Comparison of ENCODE assay signal across 8 mouse cellular contexts in the genomic region with DNA sequence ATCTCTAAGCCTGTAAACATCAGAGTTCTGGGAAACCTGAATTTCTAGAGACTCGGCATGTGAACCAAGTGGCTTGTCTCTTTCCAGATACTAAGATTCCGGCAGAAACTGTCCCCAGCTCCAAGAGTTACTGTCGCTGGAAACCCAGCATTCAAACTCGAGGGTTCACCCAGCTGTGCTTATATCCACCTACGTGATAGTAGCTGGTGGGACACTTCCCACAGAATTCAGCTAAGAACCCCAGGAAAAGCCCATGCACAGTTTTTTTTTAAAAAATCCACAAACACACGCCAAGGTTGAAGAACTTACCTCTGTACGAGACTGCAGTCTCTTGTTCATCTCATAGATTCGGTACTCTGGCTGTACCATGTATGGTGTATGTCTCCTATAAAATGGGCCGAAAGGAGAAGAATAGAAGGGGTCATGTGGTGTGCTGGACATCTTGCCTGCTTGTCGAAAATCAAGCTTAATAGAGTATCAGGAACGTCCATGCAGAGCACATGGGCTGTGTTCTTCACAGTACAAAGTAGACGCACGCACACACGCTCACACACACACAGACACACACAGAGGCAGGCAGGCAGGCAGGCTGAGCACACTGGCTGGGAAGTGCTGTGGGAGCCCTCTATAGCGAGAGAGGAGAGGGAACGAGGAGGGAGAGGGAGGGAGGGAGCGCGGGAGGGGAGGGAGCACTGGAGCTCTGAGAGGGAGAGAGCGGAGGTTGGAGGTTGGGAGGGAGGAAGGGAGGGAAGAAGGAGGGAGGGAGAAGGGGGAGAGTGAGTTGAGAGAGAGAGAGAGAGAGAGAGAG. TPM values are rescaled to one million over a fixed set of nuclear protein-coding genes. Genes with fewer than 3 reads are reported as not detected.
DNase-seq lines count a peak whose midpoint lies in the region; ATAC-seq and TF ChIP-seq lines count a peak whose summit lies in the region.

A gene (minus strand): TSS at position 628 of the 808 bp plus-strand sequence.

- H3K9ac ChIP-seq in forebrain, postnatal 0 days = peak within 1 kb of the TSS; percentile 62
- H3K9ac ChIP-seq in liver, embryonic 12.5 days = peak within 1 kb of the TSS; percentile 7; the same call in 1 of the 2 replicates
- H3K9ac ChIP-seq in neural tube, embryonic 12.5 days = peak within 1 kb of the TSS; percentile 41; the same call in 1 of the 2 replicates

- 0 out of 2 replicates have a peak, but pooled peaks cover 3% of the 10 kb centered on the region for H3K4me1 ChIP-seq in forebrain, postnatal 0 days (ENCODE audit: insufficient read depth)
- H3K4me1 ChIP-seq in liver, embryonic 12.5 days = no peaks in the 10 kb centered on the region
- H3K4me1 ChIP-seq in neural tube, embryonic 12.5 days = 0 out of 2 replicates have a peak, but pooled peaks cover 3% of the 10 kb centered on the region

- H3K4me2 ChIP-seq in forebrain, postnatal 0 days (ENCODE audit: low read depth) = peak within 1 kb of the TSS; percentile 53
- peak within 1 kb of the TSS; percentile 56 for H3K4me2 ChIP-seq in liver, embryonic 12.5 days
- peak within 1 kb of the TSS; percentile 59 for H3K4me2 ChIP-seq in neural tube, embryonic 12.5 days (replicated peaks)

- peak within 1 kb of the TSS; percentile 60 for H3K27ac ChIP-seq in forebrain, postnatal 0 days (ENCODE audit: low read depth, low read length)
- H3K27ac ChIP-seq in liver, embryonic 12.5 days = no peak within 1 kb of the TSS
- H3K27ac ChIP-seq in neural tube, embryonic 12.5 days = no peak within 1 kb of the TSS

- no peaks in the 10 kb centered on the region for H3K9me3 ChIP-seq in forebrain, postnatal 0 days (ENCODE audit: low read length)
- no peaks in the 10 kb centered on the region for H3K9me3 ChIP-seq in liver, embryonic 12.5 days (replicated peaks)
- H3K9me3 ChIP-seq in neural tube, embryonic 12.5 days = no peaks in the 10 kb centered on the region

- no peak for TF ChIP-seq CTCF in forebrain, postnatal 0 days (IDR thresholded peaks at IDR 0.05; ENCODE audit: low read depth)

- intact Hi-C loops in heart, postnatal 10 days (cut with DNase I) = no loop called here

- DNase-seq in cerebellum, adult 11-12 months = no peak
- peak; percentile 81 for DNase-seq in forebrain, postnatal 0 days
- peak; percentile 56 to 57 for DNase-seq in heart, postnatal 10 days
- peak; percentile 76 to 84 for DNase-seq in kidney, postnatal 4 days
- peak; percentile 51 for DNase-seq in urinary bladder, postnatal 14 days (ENCODE audit: low spot score)

- peak within 1 kb of the TSS; percentile 50 for H3K4me3 ChIP-seq in forebrain, postnatal 0 days (ENCODE audit: low read depth, low read length)
- peak within 1 kb of the TSS; percentile 37 for H3K4me3 ChIP-seq in liver, embryonic 12.5 days
- H3K4me3 ChIP-seq in neural tube, embryonic 12.5 days = peak within 1 kb of the TSS; percentile 35

- no peaks in the 10 kb centered on the region for H3K27me3 ChIP-seq in forebrain, postnatal 0 days (ENCODE audit: insufficient read depth, low read length)
- H3K27me3 ChIP-seq in liver, embryonic 12.5 days (replicated peaks) = no peaks in the 10 kb centered on the region; the same call in 1 of the 2 replicates
- H3K27me3 ChIP-seq in neural tube, embryonic 12.5 days (replicated peaks) = no peaks in the 10 kb centered on the region

- H3K36me3 ChIP-seq in forebrain, postnatal 0 days (ENCODE audit: insufficient read depth) = no peaks in the 10 kb centered on the region
- H3K36me3 ChIP-seq in liver, embryonic 12.5 days = no peaks in the 10 kb centered on the region
- no peaks in the 10 kb centered on the region for H3K36me3 ChIP-seq in neural tube, embryonic 12.5 days

- ATAC-seq in cerebellum, adult (ENCODE audit: insufficient number of reproducible peaks, low FRiP score, low TSS enrichment) = 0 out of 2 replicates have a peak, but pooled peaks have one; percentile 36
- peak; percentile 97 for ATAC-seq in forebrain, postnatal 0 days
- no peak for ATAC-seq in liver, embryonic 12.5 days
- ATAC-seq in neural tube, embryonic 12.5 days (ENCODE audit: low FRiP score, low read depth) = peak; percentile 92

- 3% methylated on average over 19 of the region's 19 CpGs for WGBS in forebrain, postnatal 0 days
- WGBS in liver, embryonic 12.5 days (ENCODE audit: insufficient replicate concordance) = 5% methylated on average over 19 of the region's 19 CpGs
- 1% methylated on average over 19 of the region's 19 CpGs for WGBS in neural tube, embryonic 12.5 days

RNA-seq across cellular contexts. Expression of the gene that starts here (rescaled TPM):
- total RNA-seq in forebrain, postnatal 0 days (2014; rRNA removed) = 52.6 and 53.6 TPM in 2 replicates
- polyA plus RNA-seq in forebrain, postnatal 0 days (2015; fragmentation: Nextera tagmentation; extraction: Ambion mirVana) = 100 and 116 TPM in 2 replicates
- 10 to 100 TPM; 17.2 to 19.0 TPM for total RNA-seq in heart, postnatal 10 days (2021)
- 6.2 and 6.3 TPM in 2 replicates for polyA plus RNA-seq in liver, embryonic 12.5 days (2016; fragmentation: Nextera tagmentation; extraction: Ambion mirVana)
- polyA plus RNA-seq in neural tube, embryonic 12.5 days (2016; fragmentation: Nextera tagmentation; extraction: Ambion mirVana) = 17.8 and 21.3 TPM in 2 replicates

Comparison
In these comparisons a context has a peak if more than half of its experiments do, and no peak if none do; other contexts are left out.
1. H3K9ac ChIP-seq: peak in every context shown above with its lines; median percentile 62 in forebrain, postnatal 0 days; 41 in neural tube, embryonic 12.5 days; 7 in liver, embryonic 12.5 days.